Mouse (Mus musculus) limb, embryonic 10.5 days (tissue): ENCODE measurements at regions not wholly inside any gene's neighbourhood (a gene's known extent, or its start where the extent isn't known, plus 50 kb on each side); places are given as distances from the start of the nearest gene placed in this dataset. TPM values are rescaled to one million over a fixed set of nuclear protein-coding genes. Genes with fewer than 3 reads are reported as not detected.

Experiments
- DNase-seq: peaks from one replicate; pipeline ENCODE4 v3.0.0-alpha.2; 2017; ENCODE audit warnings: low spot score
- H3K27ac ChIP-seq: fragments of 300-500 bp; sonication (generic); 2 replicates; pipeline ENCODE4 v1.5.1; 2016; ENCODE audit warnings: mild to moderate bottlenecking
- H3K27me3 ChIP-seq: fragments of 300-500 bp; sonication (generic); 2 replicates; pipeline ENCODE4 v1.6.1; 2016; ENCODE audit warnings: low read depth, mild to moderate bottlenecking; ENCODE audit not compliant: poor library complexity, severe bottlenecking
- H3K36me3 ChIP-seq: fragments of 300-500 bp; sonication (generic); 2 replicates; pipeline ENCODE4 v1.6.1; 2016; ENCODE audit warnings: mild to moderate bottlenecking, moderate library complexity
- H3K4me1 ChIP-seq: fragments of 300-500 bp; sonication (generic); 2 replicates; pipeline ENCODE4 v1.6.1; 2016
- H3K4me3 ChIP-seq: fragments of 300-500 bp; sonication (generic); 2 replicates; pipeline ENCODE4 v1.5.1; 2016; ENCODE audit warnings: mild to moderate bottlenecking, moderate library complexity
- H3K9me3 ChIP-seq: fragments of 300-500 bp; sonication (generic); replicated peaks from 2 replicates; pipeline ENCODE4 v1.6.1; 2016; ENCODE audit warnings: mild to moderate bottlenecking
- WGBS: fragments of 180-500 bp; shearing (Covaris S2); methylation state at CpG from one replicate; pipeline ENCODE4 v1.1.7; 2016; 5-methylcytosine and 5-hydroxymethylcytosine counted together
- microRNA counts: library from miRNA; unstranded; fragments of <30 nt; microRNA quantifications from one replicate; lab custom pipeline; 2017
- microRNA-seq: library from miRNA; unstranded; fragments of <30 nt; microRNA quantifications from one replicate; pipeline ENCODE4, GENCODE M21; 2017

DNA sequence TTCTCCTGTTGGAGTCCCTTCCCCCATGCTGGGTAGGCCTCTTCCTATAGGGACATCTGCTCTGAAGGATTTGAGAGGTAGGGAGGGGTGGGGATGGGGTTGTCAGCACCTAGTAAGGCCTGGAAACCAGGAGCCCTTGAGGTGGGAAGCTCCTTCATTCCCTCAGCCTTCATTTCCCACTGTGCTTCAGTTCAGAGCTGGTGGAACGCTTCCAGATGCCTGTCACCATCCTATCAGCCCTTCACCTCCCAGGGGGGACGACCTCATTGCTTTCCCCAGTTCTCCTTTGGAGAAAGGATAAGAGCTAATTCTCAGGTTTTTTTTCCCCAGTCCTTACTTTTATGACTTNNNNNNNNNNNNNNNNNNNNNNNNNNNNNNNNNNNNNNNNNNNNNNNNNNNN, 65.8 kb upstream of the Runx1 start:
- no peak overlapping the region for H3K4me3 ChIP-seq
- H3K4me1 ChIP-seq = peaks cover 11% of the 10 kb centered on the region
- DNase-seq = no peak
- 47% methylated on average over 2 of the region's 2 CpGs for whole genome bisulfite sequencing
- H3K9me3 ChIP-seq = no peaks in the 10 kb centered on the region
- H3K36me3 ChIP-seq = no peaks in the 10 kb centered on the region
- H3K27ac ChIP-seq = no peak overlapping the region
- H3K27me3 ChIP-seq = peaks cover 70% of the 10 kb centered on the region

DNA sequence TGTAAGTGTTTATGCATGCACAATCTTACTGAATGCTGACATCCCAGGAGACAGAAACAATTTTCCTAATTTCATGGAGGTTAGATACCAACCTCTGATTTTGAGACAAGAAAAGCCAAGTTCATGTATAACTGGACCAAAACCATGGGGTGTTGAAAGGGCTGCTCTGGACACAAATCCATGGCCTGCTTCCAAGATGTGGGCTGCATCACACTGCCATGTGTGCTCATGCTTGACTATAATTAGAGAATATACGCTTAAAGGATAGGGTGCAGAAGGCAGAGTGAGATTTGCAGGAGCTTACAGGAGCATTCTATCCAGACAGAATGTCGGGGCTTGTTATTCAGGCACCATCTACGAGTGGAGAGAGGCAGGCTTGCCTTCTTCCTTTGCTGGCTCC, 64.8 kb upstream of the Runx1 start:
- H3K9me3 ChIP-seq = no peaks in the 10 kb centered on the region
- no peak overlapping the region for H3K27ac ChIP-seq
- H3K4me1 ChIP-seq = peaks cover 11% of the 10 kb centered on the region
- peaks cover 72% of the 10 kb centered on the region for H3K27me3 ChIP-seq
- no peak overlapping the region for H3K4me3 ChIP-seq
- 84% methylated on average over 3 of the region's 3 CpGs for WGBS
- H3K36me3 ChIP-seq = no peaks in the 10 kb centered on the region
- DNase-seq = no peak

DNA sequence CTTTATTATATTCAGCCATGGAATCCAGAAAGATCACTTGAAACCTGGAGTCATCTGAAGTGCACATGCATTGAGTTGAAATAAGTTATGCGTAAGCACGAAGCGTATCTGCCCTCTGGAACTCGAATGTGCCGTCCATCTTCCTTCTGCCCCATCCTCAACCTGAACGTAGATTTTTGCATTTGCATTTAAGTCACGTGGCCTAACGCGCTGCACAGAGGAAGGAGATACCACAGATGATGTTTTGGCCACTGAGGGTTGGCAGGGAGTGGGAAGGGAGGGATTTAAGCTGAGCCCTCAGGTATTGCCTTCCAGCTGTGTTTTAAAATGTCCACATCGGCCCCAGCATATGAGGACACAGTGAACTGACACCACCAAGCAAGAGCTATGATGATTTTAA, 63.6 kb upstream of the Runx1 start:
- 92% methylated on average over 10 of the region's 10 CpGs for WGBS
- Histone ChIP-seq H3K4me3 (no peak overlapping the region), H3K27me3 (peaks cover 71% of the 10 kb centered on the region), H3K27ac (no peak overlapping the region), H3K9me3 (no peaks in the 10 kb centered on the region), H3K36me3 (no peaks in the 10 kb centered on the region), H3K4me1 (peaks cover 16% of the 10 kb centered on the region)
- no peak for DNase-seq

DNA sequence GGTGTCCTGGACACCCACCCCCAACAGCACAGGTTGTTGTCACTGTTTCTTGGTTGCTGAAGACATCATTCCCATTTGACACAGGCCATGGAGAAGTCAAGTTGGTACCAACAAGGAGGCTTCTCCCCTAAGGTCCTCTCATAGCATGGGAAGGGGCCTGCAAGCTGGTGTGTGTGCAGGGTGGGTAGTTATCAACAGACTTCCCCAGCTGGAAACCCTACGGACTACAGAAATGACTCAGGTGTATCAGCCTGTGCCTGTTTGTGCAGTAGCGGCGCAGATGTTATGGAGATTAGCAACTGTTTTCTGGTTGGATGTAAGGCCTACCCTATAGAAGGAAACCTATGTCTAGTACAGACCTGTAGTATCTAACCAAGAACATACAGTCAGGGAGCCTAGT, 60.3 kb upstream of the Runx1 start:
- Histone ChIP-seq H3K4me3 (no peak overlapping the region), H3K4me1 (peaks cover 19% of the 10 kb centered on the region), H3K36me3 (no peaks in the 10 kb centered on the region), H3K27ac (no peak overlapping the region), H3K27me3 (peaks cover 81% of the 10 kb centered on the region), H3K9me3 (no peaks in the 10 kb centered on the region)
- 96% methylated on average over 3 of the region's 3 CpGs for WGBS
- no peak for DNase-seq

DNA sequence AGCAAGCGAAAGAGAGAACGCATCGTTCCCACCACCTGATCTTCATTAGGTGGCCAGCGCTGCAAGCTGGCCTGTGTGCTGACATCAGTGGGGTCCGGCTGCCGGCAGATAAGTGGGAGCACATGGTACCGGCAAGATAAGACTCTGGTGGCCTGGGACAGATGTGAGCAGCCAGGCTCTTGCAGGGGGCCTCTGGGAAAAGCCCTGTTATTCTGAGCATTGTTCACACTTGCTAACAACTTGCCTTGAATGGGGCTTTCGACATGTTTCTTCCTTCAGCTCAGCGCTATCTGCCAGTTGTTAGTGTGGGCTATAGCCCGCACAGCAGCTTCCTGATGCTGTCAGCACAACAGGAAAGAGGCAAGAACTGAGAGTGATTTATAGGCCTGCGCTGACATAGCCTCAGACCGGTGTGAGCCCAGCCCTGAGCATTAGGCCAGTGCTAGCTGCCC, 57.9 kb upstream of the Runx1 start:
- peak; percentile 77 for DNase-seq
- H3K36me3 ChIP-seq = no peaks in the 10 kb centered on the region
- H3K4me1 ChIP-seq = peaks cover 19% of the 10 kb centered on the region
- H3K9me3 ChIP-seq = no peaks in the 10 kb centered on the region
- peak overlapping the region; percentile 34 for H3K4me3 ChIP-seq
- H3K27me3 ChIP-seq = peaks cover 79% of the 10 kb centered on the region
- peak overlapping the region; percentile 62 for H3K27ac ChIP-seq
- 16% methylated on average over 12 of the region's 12 CpGs for WGBS

DNA sequence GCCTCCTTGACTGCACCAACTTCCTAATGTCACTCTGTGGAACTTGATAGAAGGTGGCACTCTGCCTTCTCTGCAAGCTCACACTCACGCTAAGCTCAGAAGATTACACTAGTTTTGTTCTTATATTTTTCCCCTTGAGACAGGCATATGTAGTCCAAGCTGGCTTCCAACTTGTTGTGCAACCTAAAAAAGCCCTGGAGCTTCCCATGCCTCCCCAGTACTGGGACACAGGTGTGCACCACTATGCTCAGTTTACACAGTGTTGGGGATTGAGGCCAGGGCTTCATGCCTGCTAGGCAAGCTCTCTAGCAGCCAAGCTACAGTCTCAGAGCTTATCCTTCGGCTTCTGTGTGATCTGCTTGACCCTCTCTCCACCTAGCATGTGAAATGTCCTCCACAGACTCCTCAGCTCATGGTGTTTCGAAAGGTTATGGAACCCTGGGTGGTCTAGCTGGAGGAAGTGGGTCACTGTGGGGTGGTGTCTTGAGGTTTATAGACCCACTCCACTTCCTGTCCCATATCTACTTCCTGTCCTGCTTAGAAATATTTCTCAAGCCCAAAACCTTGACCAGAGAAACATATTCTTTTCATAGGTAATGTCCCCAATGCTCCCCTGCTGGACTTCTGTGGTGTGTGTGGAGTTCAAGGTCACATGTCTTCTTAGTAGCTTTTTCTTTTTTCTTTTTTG, 54.6 kb upstream of the Runx1 start:
- 90% methylated on average over 3 of the region's 3 CpGs for WGBS
- Histone ChIP-seq H3K9me3 (no peaks in the 10 kb centered on the region), H3K4me1 (peaks cover 19% of the 10 kb centered on the region), H3K27me3 (peaks cover 48% of the 10 kb centered on the region), H3K36me3 (no peaks in the 10 kb centered on the region), H3K4me3 (no peak overlapping the region), H3K27ac (no peak overlapping the region)
- DNase-seq = no peak

DNA sequence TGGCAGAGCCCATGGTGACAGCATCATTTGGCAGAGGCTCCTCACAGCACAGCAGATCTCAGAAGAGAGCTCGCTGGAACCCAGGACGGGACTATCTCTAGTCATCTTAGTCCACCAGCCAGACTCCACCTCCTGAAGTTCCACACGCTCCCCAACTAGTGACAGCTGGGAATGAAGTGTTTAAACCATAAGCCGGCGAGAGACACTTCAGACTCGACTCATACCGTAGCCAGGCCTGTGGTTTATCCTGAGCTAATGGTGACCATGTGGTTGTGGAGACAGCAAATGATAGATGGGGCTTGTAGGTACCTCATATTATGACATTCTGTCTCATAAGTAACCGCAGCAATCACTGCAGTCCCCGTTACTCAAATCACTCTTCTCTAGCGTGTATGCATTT, 52.1 kb upstream of the Runx1 start:
- no peak for DNase-seq
- no peak overlapping the region for H3K27ac ChIP-seq
- no peaks in the 10 kb centered on the region for H3K36me3 ChIP-seq
- H3K27me3 ChIP-seq = peaks cover 35% of the 10 kb centered on the region
- H3K9me3 ChIP-seq = no peaks in the 10 kb centered on the region
- no peak overlapping the region for H3K4me3 ChIP-seq
- H3K4me1 ChIP-seq = no peaks in the 10 kb centered on the region
- 80% methylated on average over 10 of the region's 10 CpGs for WGBS

MicroRNAs encoded in the stretch of these regions (microRNA counts, 519-probe panel; counts per million panel counts)
- 684 counts per million, percentile 72 among the panel's probes with 10 or more counts for microRNA mmu-miR-802 (lab: Ali Mortazavi, UCI)

Small RNAs in the stretch of these regions (microRNA-seq; reads per million reads assigned to microRNA genes)
- gene Gm28003 (not detected), gene Mir802 (not detected)
